Mouse (Mus musculus) myocyte (in vitro differentiated cells): ENCODE results near the gene Lmna. TPM values are rescaled to one million over a fixed set of nuclear protein-coding genes. Genes with fewer than 3 reads are reported as not detected.

Source experiments
- H3K27me3 ChIP-seq: one replicate; pipeline ENCODE4 v1.6.1; 2011; ENCODE audit not compliant: control insufficient read depth, insufficient read depth, insufficient read length
- H3K36me3 ChIP-seq: one replicate; pipeline ENCODE4 v1.6.1; 2011; ENCODE audit not compliant: control insufficient read depth, insufficient read depth
- H3K4me2 ChIP-seq: one replicate; pipeline ENCODE4 v1.6.1; 2011; ENCODE audit warnings: low read depth, control low read depth
- H3K4me3 ChIP-seq: one replicate; pipeline ENCODE4 v1.5.1; 2011; ENCODE audit warnings: mild to moderate bottlenecking, control low read depth, moderate library complexity
- H3K79me2 ChIP-seq: one replicate; pipeline ENCODE4 v1.6.1; 2011; ENCODE audit not compliant: control insufficient read depth, insufficient read depth
- H3ac ChIP-seq: one replicate; pipeline ENCODE4 v1.6.1; 2011; ENCODE audit not compliant: control insufficient read depth, insufficient read length
- CEBPB ChIP-seq: IDR thresholded peaks from 2 replicates; pipeline ENCODE4 v1.6.1; 2011; ENCODE audit warnings: mild to moderate bottlenecking, moderate library complexity; ENCODE audit not compliant: poor library complexity, insufficient read depth, severe bottlenecking
- E2F4 ChIP-seq: IDR thresholded peaks from one replicate; pipeline ENCODE4 v1.6.1; 2011; ENCODE audit warnings: mild to moderate bottlenecking, control low read depth, moderate library complexity; ENCODE audit not compliant: insufficient read depth
- MAX ChIP-seq: IDR thresholded peaks from one replicate; pipeline ENCODE4 v1.6.1; 2011; ENCODE audit warnings: low read depth, mild to moderate bottlenecking, control low read depth
- MYOD1 ChIP-seq, 3 experiments: IDR thresholded peaks; one replicate each; pipeline ENCODE4 v1.6.1; 2011; ENCODE audit warnings: control low read depth in 2 of 3, low read depth in 2 of 3, mild to moderate bottlenecking in 2 of 3, moderate library complexity in 1 of 3; ENCODE audit not compliant: insufficient read length in 2 of 3, control insufficient read depth in 1 of 3
- MYOG ChIP-seq, 3 experiments: IDR thresholded peaks; one replicate each; pipeline ENCODE4 v1.6.1; 2011; ENCODE audit warnings: control low read depth in 2 of 3, low read depth in 2 of 3, mild to moderate bottlenecking in 2 of 3; ENCODE audit not compliant: insufficient read length in 2 of 3, control insufficient read depth in 1 of 3, insufficient read depth in 1 of 3
- POLR2A ChIP-seq: IDR thresholded peaks from one replicate; pipeline ENCODE4 v1.6.1; 2011; ENCODE audit warnings: low read depth, mild to moderate bottlenecking, control low read depth, moderate library complexity; ENCODE audit not compliant: insufficient read length
- POLR2AphosphoS2 ChIP-seq: IDR thresholded peaks from one replicate; pipeline ENCODE4 v1.6.1; 2011; ENCODE audit warnings: low read depth, control low read depth; ENCODE audit not compliant: insufficient read length
- REST ChIP-seq: IDR thresholded peaks from one replicate; pipeline ENCODE4 v1.6.1; 2011; ENCODE audit warnings: mild to moderate bottlenecking, control low read depth, moderate library complexity; ENCODE audit not compliant: insufficient read depth, insufficient read length
- SRF ChIP-seq: IDR thresholded peaks from one replicate; pipeline ENCODE4 v1.6.1; 2011; ENCODE audit warnings: low read depth; ENCODE audit not compliant: control insufficient read depth, insufficient read length
- TCF12 ChIP-seq: IDR thresholded peaks from one replicate; pipeline ENCODE4 v1.6.1; 2011; ENCODE audit warnings: mild to moderate bottlenecking, control low read depth; ENCODE audit not compliant: poor library complexity, insufficient read depth, severe bottlenecking
- TCF3 ChIP-seq: IDR thresholded peaks from one replicate; pipeline ENCODE4 v1.6.1; 2011; ENCODE audit warnings: low read depth, control low read depth; ENCODE audit not compliant: insufficient read length
- USF1 ChIP-seq: IDR thresholded peaks from one replicate; pipeline ENCODE4 v1.6.1; 2011; ENCODE audit warnings: low read depth, mild to moderate bottlenecking, control low read depth, moderate library complexity
- polyA plus RNA-seq: library from polyadenylated mRNA; unstranded; fragments of >200 nt; fragmentation: generic; extraction: Trizol; gene quantifications from one replicate; pipeline ENCODE4 v1.2.1, GENCODE M21; 2012; ENCODE audit warnings: missing spikeins

Lmna gene
- polyA plus RNA-seq, 1 experiment = 954 TPM

DNA sequence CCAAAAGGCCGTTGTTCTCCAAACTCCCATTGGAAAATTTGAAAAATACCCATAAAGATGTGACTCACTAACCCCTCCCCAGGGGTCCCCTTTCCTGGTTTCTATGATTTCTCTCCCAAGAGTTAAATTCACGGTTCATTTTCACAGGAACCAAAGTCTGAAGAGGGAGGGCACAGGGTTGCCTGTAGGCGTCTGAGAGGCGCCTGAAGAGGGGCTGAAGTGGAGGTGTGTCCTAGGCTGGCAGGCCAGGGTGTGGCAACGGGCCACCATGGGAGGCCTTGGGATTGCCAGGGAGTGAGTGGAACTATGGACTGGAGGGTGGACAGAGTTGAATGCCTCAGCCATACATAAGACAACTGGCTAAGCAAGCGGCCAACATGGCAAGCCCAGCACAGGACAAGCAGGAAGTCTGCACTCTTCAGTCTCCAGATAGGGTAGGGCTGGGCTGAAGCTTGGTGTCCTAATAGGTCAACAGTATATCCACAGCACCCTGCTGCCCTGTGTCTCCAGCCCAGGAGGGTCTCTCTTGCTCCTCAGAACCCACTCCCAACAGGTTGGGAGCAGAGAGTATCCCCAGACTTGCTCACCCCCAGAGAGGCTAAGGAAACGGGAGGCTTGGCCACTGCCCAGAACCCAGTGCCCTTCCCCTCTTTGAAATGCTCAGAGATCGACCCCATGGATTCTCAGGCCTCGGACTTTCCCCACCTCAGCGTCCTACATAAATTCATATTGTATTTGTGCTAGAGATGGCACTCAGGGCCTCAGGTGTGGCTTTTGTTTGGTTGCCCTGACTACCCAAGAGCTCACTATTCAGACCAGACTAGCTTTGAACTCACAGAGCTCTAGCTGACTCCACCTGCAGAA, 4.7 kb upstream of the Lmna start:
- Histone ChIP-seq H3K27me3 (no peaks in the 10 kb centered on the region), H3K4me2 (peak overlapping the region; percentile 71), H3K4me3 (no peak overlapping the region), H3K79me2 (no peaks in the 10 kb centered on the region), H3K36me3 (no peaks in the 10 kb centered on the region), H3ac (no peak overlapping the region)
- TF ChIP-seq POLR2AphosphoS2 (peak; percentile 36), POLR2A (peak; percentile 26), REST (no peak), E2F4 (no peak)

- Histone ChIP-seq H3K36me3 (no peaks in the 10 kb centered on the region), H3K4me3 (peak overlapping the region; percentile 5), H3ac (no peak overlapping the region), H3K27me3 (no peaks in the 10 kb centered on the region), H3K79me2 (no peaks in the 10 kb centered on the region), H3K4me2 (peak overlapping the region; percentile 71)
- TF ChIP-seq REST (no peak), POLR2AphosphoS2 (peak; percentile 27)
Measured at GRCm38 (mm10) chr3:88513546-88514115, 3.9 kb upstream of the Lmna start.

- Histone ChIP-seq H3K27me3 (no peaks in the 10 kb centered on the region), H3K36me3 (no peaks in the 10 kb centered on the region), H3ac (no peak overlapping the region), H3K4me3 (peak overlapping the region; percentile 5), H3K79me2 (no peaks in the 10 kb centered on the region), H3K4me2 (peak overlapping the region; percentile 90)
- TF ChIP-seq REST = no peak
- TF ChIP-seq MYOG (IDR thresholded peaks at IDR 0.05; ENCODE audit: control insufficient read depth in 1 of 3, insufficient read depth in 1 of 3, insufficient read length in 2 of 3, low read depth in 2 of 3) = no peak
- peak in 1 of 3 experiments; percentile 50 for TF ChIP-seq MYOD1 (IDR thresholded peaks at IDR 0.05; ENCODE audit: control insufficient read depth in 1 of 3, insufficient read length in 2 of 3, low read depth in 2 of 3)
- TF ChIP-seq MAX = peak; percentile 24
- TF ChIP-seq POLR2A = peak; percentile 23
- no peak for TF ChIP-seq TCF12
- no peak for TF ChIP-seq SRF
- no peak for TF ChIP-seq CEBPB
- TF ChIP-seq USF1 = peak; percentile 61
- no peak for TF ChIP-seq E2F4
- TF ChIP-seq POLR2AphosphoS2 = no peak
- TF ChIP-seq TCF3 = no peak
Measured at GRCm38 (mm10) chr3:88512896-88513545, 3.3 kb upstream of the Lmna start.

- no peak overlapping the region for H3ac ChIP-seq
- H3K27me3 ChIP-seq = no peaks in the 10 kb centered on the region
- H3K4me2 ChIP-seq = peak overlapping the region; percentile 90
- TF ChIP-seq POLR2A (peak; percentile 18), REST (no peak)
- H3K4me3 ChIP-seq = peak overlapping the region; percentile 5
- H3K79me2 ChIP-seq = no peaks in the 10 kb centered on the region
- no peaks in the 10 kb centered on the region for H3K36me3 ChIP-seq
Measured at GRCm38 (mm10) chr3:88512141-88512895, 2.6 kb upstream of the Lmna start.

DNA sequence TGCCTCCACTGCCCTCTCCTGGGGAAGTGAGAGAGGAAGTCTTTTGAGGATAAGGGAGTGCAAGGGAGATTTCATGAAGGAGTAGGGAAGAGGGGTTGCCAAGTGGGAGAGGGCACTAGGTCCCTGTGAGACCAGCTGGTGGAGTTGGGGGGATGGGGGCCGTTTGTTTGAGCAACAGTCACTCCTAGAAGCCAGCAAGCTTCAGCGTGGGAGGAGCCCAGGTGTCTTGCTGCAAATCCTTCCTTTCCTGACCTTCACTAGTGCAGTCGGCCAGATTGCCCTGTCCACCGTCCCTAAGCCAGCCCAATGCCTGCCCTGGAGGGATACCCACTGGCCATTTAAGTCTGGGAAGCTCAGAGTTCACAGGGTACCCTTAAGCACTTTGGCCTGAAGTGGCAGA, 1.8 kb upstream of the Lmna start:
- Histone ChIP-seq H3K27me3 (no peaks in the 10 kb centered on the region), H3K79me2 (no peaks in the 10 kb centered on the region), H3K36me3 (no peaks in the 10 kb centered on the region), H3ac (no peak overlapping the region), H3K4me3 (no peak overlapping the region), H3K4me2 (peak overlapping the region; percentile 90)
- TF ChIP-seq POLR2AphosphoS2 = no peak
- TF ChIP-seq POLR2A = no peak
- TF ChIP-seq TCF3 = no peak
